Mouse (Mus musculus): ENCODE results near the gene Pycr1. TPM values are rescaled to one million over a fixed set of nuclear protein-coding genes. Genes with fewer than 3 reads are reported as not detected.

The Pycr1 gene
- polyA plus RNA-seq, 2 experiments: 56.9 to 66.4 TPM

GRCm38 (mm10) chr11:120657301-120657700 is 13.7 kb upstream of the Pycr1 start:
- no peak for DNase-seq (ENCODE audit: low spot score)
- no peaks in the 10 kb centered on the region for H3K36me3 ChIP-seq (ENCODE audit: control insufficient read depth, insufficient read depth, low read length)
- no peak overlapping the region for H3K4me2 ChIP-seq (replicated peaks; ENCODE audit: low read depth, low read length, severe bottlenecking)
- no peak for ATAC-seq (ENCODE audit: low FRiP score, low read depth)
- no peak for TF ChIP-seq POLR2A (IDR thresholded peaks at IDR 0.05; ENCODE audit: borderline replicate concordance, extremely low read depth, insufficient read depth, insufficient read length)
- WGBS: 89% methylated on average over 4 of the region's 4 CpGs
- no peak overlapping the region for H3K9ac ChIP-seq (ENCODE audit: low read depth, low read length, severe bottlenecking)
- H3K4me1 ChIP-seq (ENCODE audit: control insufficient read depth, insufficient read depth, low read length): peaks cover 6% of the 10 kb centered on the region
- H3K9me3 ChIP-seq (ENCODE audit: control insufficient read depth, low read length): no peaks in the 10 kb centered on the region
- H3K4me3 ChIP-seq (replicated peaks; ENCODE audit: low read length): no peak overlapping the region
- H3K27ac ChIP-seq (replicated peaks; ENCODE audit: low read depth, low read length): no peak overlapping the region
- H3K27me3 ChIP-seq (ENCODE audit: control insufficient read depth, insufficient read depth, low read length): peaks cover 43% of the 10 kb centered on the region

GRCm38 (mm10) chr11:120654741-120655140 is 11.2 kb upstream of the Pycr1 start:
- ATAC-seq (ENCODE audit: low FRiP score, low read depth): no peak
- H3K4me1 ChIP-seq (ENCODE audit: control insufficient read depth, insufficient read depth, low read length): no peaks in the 10 kb centered on the region; the same call in 1 of the 2 replicates
- TF ChIP-seq POLR2A (IDR thresholded peaks at IDR 0.05; ENCODE audit: borderline replicate concordance, extremely low read depth, insufficient read depth, insufficient read length): no peak
- no peak overlapping the region for H3K9ac ChIP-seq (ENCODE audit: low read depth, low read length, severe bottlenecking)
- 67% methylated on average over 3 of the region's 3 CpGs for WGBS
- no peaks in the 10 kb centered on the region for H3K9me3 ChIP-seq (ENCODE audit: control insufficient read depth, low read length)
- peaks cover 17% of the 10 kb centered on the region for H3K27me3 ChIP-seq (ENCODE audit: control insufficient read depth, insufficient read depth, low read length)
- H3K4me3 ChIP-seq (replicated peaks; ENCODE audit: low read length): no peak overlapping the region
- no peak overlapping the region for H3K27ac ChIP-seq (replicated peaks; ENCODE audit: low read depth, low read length)
- H3K36me3 ChIP-seq (ENCODE audit: control insufficient read depth, insufficient read depth, low read length): no peaks in the 10 kb centered on the region
- DNase-seq (ENCODE audit: low spot score): no peak
- no peak overlapping the region for H3K4me2 ChIP-seq (replicated peaks; ENCODE audit: low read depth, low read length, severe bottlenecking)

- Histone ChIP-seq H3K9me3 (ENCODE audit: control insufficient read depth, low read length) (no peaks in the 10 kb centered on the region), H3K36me3 (ENCODE audit: control insufficient read depth, insufficient read depth, low read length) (no peaks in the 10 kb centered on the region), H3K4me1 (ENCODE audit: control insufficient read depth, insufficient read depth, low read length) (no peaks in the 10 kb centered on the region), H3K27me3 (ENCODE audit: control insufficient read depth, insufficient read depth, low read length) (no peaks in the 10 kb centered on the region), H3K4me2 (replicated peaks; ENCODE audit: low read depth, low read length, severe bottlenecking) (no peak overlapping the region), H3K9ac (ENCODE audit: low read depth, low read length, severe bottlenecking) (no peak overlapping the region), H3K27ac (replicated peaks; ENCODE audit: low read depth, low read length) (no peak overlapping the region), H3K4me3 (replicated peaks; ENCODE audit: low read length) (no peak overlapping the region)
- ATAC-seq (ENCODE audit: low FRiP score, low read depth): no peak
- no peak for DNase-seq (ENCODE audit: low spot score)
- TF ChIP-seq POLR2A (IDR thresholded peaks at IDR 0.05; ENCODE audit: borderline replicate concordance, extremely low read depth, insufficient read depth, insufficient read length): no peak
- 73% methylated on average over 3 of the region's 3 CpGs for WGBS
Observed at GRCm38 (mm10) chr11:120651872-120652271, 8.3 kb upstream of the Pycr1 start.

GRCm38 (mm10) chr11:120648001-120648476 is 4.5 kb upstream of the Pycr1 start, which contains the start of gene Myadml2:
TSS of gene Myadml2 (minus strand) at chr11:120648158.
- no peak for DNase-seq (ENCODE audit: low spot score)
- H3K9me3 ChIP-seq (ENCODE audit: control insufficient read depth, low read length): no peaks in the 10 kb centered on the region
- TF ChIP-seq POLR2A (IDR thresholded peaks at IDR 0.05; ENCODE audit: borderline replicate concordance, extremely low read depth, insufficient read depth, insufficient read length): no peak
- H3K4me2 ChIP-seq (replicated peaks; ENCODE audit: low read depth, low read length, severe bottlenecking): peak within 1 kb of the TSS; percentile 8; the same call in 1 of the 2 replicates
- no peak for ATAC-seq (ENCODE audit: low FRiP score, low read depth)
- peaks cover 3% of the 10 kb centered on the region for H3K4me1 ChIP-seq (ENCODE audit: control insufficient read depth, insufficient read depth, low read length)
- H3K4me3 ChIP-seq (replicated peaks; ENCODE audit: low read length): no peak within 1 kb of the TSS
- no peaks in the 10 kb centered on the region for H3K27me3 ChIP-seq (ENCODE audit: control insufficient read depth, insufficient read depth, low read length)
- no peaks in the 10 kb centered on the region for H3K36me3 ChIP-seq (ENCODE audit: control insufficient read depth, insufficient read depth, low read length)
- 4% methylated on average over 13 of the region's 13 CpGs for WGBS
- H3K9ac ChIP-seq (ENCODE audit: low read depth, low read length, severe bottlenecking): no peak within 1 kb of the TSS
- H3K27ac ChIP-seq (replicated peaks; ENCODE audit: low read depth, low read length): no peak within 1 kb of the TSS

- Histone ChIP-seq H3K4me2 (replicated peaks; ENCODE audit: low read depth, low read length, severe bottlenecking) (no peak overlapping the region), H3K9me3 (ENCODE audit: control insufficient read depth, low read length) (no peaks in the 10 kb centered on the region), H3K27me3 (ENCODE audit: control insufficient read depth, insufficient read depth, low read length) (no peaks in the 10 kb centered on the region), H3K27ac (replicated peaks; ENCODE audit: low read depth, low read length) (no peak overlapping the region), H3K9ac (ENCODE audit: low read depth, low read length, severe bottlenecking) (no peak overlapping the region), H3K4me1 (ENCODE audit: control insufficient read depth, insufficient read depth, low read length) (peaks cover 11% of the 10 kb centered on the region), H3K4me3 (replicated peaks; ENCODE audit: low read length) (no peak overlapping the region), H3K36me3 (ENCODE audit: control insufficient read depth, insufficient read depth, low read length) (no peaks in the 10 kb centered on the region)
- ATAC-seq (ENCODE audit: low FRiP score, low read depth) (no peak), DNase-seq (ENCODE audit: low spot score) (no peak)
- no peak for TF ChIP-seq POLR2A (IDR thresholded peaks at IDR 0.05; ENCODE audit: borderline replicate concordance, extremely low read depth, insufficient read depth, insufficient read length)
- 80% methylated on average over 35 of the region's 35 CpGs for WGBS
Observed at GRCm38 (mm10) chr11:120647047-120647830, 3.7 kb upstream of the Pycr1 start.

Measured in limb, embryonic 14.5 days (tissue).